Mouse (Mus musculus): ENCODE data around the gene Spin1.

DNA sequence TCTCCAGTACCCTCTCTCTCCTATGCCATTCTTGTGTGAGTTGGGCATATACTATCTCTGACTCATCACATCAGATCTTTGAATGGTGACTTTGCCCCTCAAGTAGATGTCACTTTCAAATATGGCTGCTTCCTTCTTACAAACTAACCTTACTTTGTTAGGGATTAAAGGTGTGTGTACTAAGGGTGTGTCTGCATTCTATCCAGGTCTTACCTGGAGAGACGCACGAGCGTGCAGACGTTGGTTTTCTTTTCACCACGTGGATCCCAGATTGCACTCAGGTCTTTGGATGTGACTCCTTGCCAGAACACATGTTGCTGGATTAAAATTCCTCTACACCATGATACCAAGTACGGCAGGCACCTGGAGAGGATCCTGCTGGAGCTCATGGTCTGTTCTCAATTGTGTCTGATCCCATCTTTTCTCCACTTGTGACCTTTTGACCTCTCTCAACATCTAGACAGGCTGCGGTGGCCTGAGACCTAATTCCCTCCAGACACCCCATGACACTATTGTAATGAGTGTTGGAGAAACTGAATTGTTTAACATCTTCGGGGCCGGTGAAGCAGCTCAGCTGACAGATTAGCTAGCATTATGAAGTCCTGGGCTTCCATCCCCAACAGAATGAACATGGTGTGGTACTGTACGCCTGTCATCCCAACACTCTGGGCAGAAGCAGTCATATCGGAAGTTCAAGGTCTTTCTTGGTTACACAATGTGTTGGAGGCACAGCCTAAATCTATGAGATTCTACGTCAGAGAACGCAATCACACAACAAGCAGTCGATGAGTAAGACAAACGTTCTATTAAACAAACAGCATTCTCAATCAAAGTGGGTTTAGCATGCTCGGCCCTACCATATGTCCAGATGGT is 6.1 kb upstream of the Spin1 start:
- TF ChIP-seq POLR2A (IDR thresholded peaks at IDR 0.05; ENCODE audit: borderline replicate concordance, control insufficient read depth, low read depth, low read length) (no peak), CTCF (IDR thresholded peaks at IDR 0.05; ENCODE audit: control insufficient read depth, insufficient read depth, low read length) (no peak)

Measured in bone marrow, adult 2 months (tissue).